Mouse (Mus musculus) liver, embryonic 14.5 days (tissue): ENCODE data around the gene Mtmr2.

Experiments used
- CTCF ChIP-seq: IDR thresholded peaks from 2 replicates; pipeline ENCODE4 v1.5.1; 2016; ENCODE audit warnings: antibody characterized with exemption, low read depth, control low read depth
- EP300 ChIP-seq: IDR thresholded peaks from 2 replicates; pipeline ENCODE4 v1.6.1; 2016; ENCODE audit warnings: antibody characterized with exemption, low read depth

DNA sequence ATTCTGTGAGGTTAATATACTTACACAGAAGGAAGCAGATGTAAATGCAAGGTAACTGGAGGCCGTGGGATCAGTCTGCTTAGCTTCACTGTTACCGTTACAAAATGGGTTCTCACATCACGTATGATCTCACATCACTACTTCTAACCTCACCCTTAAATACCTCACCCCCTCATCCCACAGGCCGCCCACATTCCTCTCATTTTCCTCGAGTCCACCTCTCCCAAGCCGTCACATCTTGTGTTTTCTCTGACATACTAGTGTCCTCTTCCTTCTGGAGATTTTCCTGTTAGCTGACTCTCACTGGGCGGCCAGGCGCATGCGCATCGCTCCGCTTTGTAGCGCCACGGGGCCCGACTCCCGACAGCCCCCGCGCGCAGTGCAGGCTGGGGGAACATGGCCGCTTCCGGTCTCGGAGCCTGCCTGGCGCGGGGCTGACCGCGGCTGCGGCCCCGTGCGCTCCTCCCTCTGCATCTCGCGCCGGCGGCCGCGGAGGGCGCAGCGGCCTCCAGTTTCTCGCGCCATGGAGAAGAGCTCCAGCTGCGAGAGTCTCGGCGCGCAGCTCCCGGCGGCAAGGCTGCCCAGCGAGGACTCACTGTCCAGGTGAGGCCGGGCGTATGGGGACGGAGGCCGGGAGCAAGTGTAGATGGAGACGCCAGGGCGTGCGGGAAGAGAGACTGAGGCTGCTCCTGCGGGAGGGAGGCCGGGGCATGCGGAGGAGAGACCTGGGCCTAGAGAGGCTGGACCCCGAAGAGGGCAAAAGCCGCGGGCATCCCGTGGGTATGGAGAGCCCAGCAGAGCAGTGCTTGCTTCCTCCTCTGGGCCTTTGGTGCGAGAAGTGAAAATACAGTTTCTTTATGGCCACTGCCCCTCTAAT is 826 bp downstream of the Mtmr2 start:
- TF ChIP-seq CTCF = no peak
- TF ChIP-seq EP300 = no peak
